Mouse (Mus musculus): ENCODE results near the gene Dimt1.
A peak's percentile ranks its signal among the peaks of the same experiment; 100 is the strongest.
"Not testable (repeated sequence)": the region's sequence is repeated elsewhere in the genome, so short reads cannot be mapped to it uniquely, and the experiment has no call there.

The Dimt1 gene

DNA sequence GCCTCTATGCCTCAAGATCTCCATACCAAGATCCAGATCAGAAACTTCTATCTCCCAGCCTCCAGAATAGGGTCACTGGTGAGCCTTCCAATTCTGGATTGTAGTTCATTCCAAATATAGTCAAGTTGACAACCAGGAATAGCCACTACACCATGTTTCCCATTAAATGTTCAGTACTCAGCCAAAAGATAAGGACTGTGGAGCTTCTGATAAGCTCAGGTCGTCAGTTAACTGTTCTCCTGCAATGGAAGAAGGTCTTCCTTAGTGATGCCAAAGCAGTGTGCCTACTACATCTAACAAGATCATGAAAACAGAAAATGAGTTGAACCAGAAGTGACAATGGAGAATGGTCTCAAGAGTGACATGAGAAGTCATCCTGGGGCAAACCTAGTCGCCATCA is 50.0 kb downstream of the Dimt1 start:
- DNase-seq = no peak

DNA sequence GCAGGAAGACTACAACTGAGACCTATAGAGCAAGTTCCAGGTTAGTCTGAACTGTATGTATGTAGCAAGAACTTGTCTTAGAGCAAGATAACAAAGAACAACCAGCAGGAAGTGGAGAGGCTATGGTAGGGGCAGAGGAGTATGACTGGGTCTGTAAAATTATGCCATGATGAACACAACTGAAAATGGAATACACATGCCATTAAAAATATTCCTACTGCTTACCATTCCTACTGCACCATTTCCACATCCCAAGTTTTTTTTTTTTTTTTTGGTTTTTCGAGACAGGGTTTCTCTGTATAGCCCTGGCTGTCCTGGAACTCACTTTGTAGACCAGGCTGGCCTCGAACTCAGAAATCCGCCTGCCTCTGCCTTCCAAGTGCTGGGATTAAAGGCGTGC is 50.6 kb downstream of the Dimt1 start:
- not testable (repeated sequence) for DNase-seq

- no peak for DNase-seq
Observed at GRCm38 (mm10) chr13:106998026-106998425, 51.1 kb downstream of the Dimt1 start.

- peak; percentile 54 to 56 for DNase-seq
Observed at GRCm38 (mm10) chr13:106998671-106999070, 51.7 kb downstream of the Dimt1 start.

- DNase-seq = no peak
Observed at GRCm38 (mm10) chr13:107003211-107003610, 56.3 kb downstream of the Dimt1 start.

GRCm38 (mm10) chr13:107008174-107008573 is 61.2 kb downstream of the Dimt1 start:
- no peak for DNase-seq

All from B cell, adult 2 months (primary cell).